Mouse (Mus musculus): ENCODE measurements around the gene Gc. TPM values are rescaled to one million over a fixed set of nuclear protein-coding genes. Genes with fewer than 3 reads are reported as not detected.

Gc gene
- total and polyA plus RNA-seq, 2 experiments: 2,360 to 10,847 TPM

DNA sequence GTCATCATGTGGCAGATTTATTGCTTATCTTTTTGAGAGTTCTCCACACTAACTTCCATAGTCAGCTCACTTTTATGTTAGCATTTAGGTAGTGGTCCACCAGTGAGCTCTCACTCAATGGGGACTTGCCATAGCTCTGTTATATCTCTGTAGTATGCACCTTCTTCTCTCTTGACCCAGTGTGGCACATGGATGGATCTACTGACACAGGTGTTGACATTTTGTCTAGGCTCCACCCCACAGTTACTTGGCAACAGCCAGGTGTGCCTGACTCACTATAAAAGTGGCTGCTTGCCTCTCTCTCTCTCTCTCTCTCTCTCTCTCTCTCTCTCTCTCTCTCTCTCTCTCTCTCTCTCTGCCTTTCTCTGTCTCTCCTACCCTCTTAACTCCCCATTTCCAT is 8.6 kb upstream of the Gc start:
- H3K4me1 ChIP-seq (ENCODE audit: control insufficient read depth, insufficient read depth, low read length): peaks cover 29% of the 10 kb centered on the region; the same call in 1 of the 2 replicates
- H3K27ac ChIP-seq (replicated peaks; ENCODE audit: insufficient read depth, low read depth, low read length): peak overlapping the region; percentile 60
- TF ChIP-seq POLR2A (IDR thresholded peaks at IDR 0.05; ENCODE audit: extremely low read depth, insufficient read depth, low read length): no peak
- TF ChIP-seq CTCF (IDR thresholded peaks at IDR 0.05; ENCODE audit: low read depth, low read length): no peak
- peak; percentile 60 for DNase-seq (ENCODE audit: extremely low read depth, low read depth, low spot score)
- no peak overlapping the region for H3K9ac ChIP-seq (ENCODE audit: low read depth, low read length)
- H3K27me3 ChIP-seq (ENCODE audit: control insufficient read depth, insufficient read depth, low read length): no peaks in the 10 kb centered on the region
- no peak overlapping the region for H3K4me3 ChIP-seq (ENCODE audit: insufficient read depth, low read depth, low read length)
- no peaks in the 10 kb centered on the region; the same call in 1 of the 2 replicates for H3K79me2 ChIP-seq (ENCODE audit: control insufficient read depth, insufficient read depth, low read length)
- no peaks in the 10 kb centered on the region for H3K36me3 ChIP-seq (ENCODE audit: control insufficient read depth, insufficient read depth, low read length)

DNA sequence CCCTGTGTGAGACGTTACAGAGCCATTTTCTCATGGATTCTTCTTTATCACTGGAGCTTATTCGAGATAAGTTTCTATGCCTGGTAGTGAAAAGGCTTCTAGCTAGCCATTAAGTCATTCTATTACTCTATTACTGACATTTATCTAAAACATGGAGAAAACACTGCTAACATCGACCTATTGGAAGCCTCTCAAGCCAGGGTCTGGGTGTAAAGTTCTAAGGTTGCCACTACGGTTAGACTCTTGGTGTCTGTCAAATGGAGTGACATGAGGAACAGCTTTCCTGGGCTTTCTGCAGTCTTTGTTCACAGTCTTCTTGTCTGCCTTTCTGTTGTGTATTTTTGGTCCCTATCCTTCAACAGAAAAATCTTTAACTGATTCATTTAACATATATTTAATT is 4.1 kb upstream of the Gc start:
- 19% methylated on average over 4 of the region's 4 CpGs for WGBS
- peaks cover 27% of the 10 kb centered on the region for H3K4me1 ChIP-seq (ENCODE audit: control insufficient read depth, insufficient read depth, low read length)

DNA sequence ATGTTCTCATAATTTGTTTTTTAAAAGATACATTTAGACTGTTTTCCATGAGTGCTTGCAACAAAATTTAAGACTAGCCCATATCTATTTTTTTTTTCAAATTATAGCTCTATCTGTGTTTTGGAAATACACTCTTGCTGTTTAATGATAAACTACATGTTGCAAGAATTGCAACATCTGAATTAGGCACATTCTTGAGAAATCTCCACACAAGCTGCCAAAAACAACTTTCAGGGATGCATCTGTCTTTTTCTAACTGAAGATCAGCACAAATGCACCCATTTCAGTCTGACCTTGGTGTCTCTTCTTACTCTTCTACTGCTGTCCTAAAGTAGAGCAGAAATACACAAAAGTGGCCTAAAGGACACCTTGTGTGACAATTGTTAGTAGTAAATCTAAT is 1.9 kb upstream of the Gc start:
- peaks cover 20% of the 10 kb centered on the region for H3K4me1 ChIP-seq (ENCODE audit: control insufficient read depth, insufficient read depth, low read length)
- peak overlapping the region; percentile 29; the same call in 1 of the 2 replicates for H3K4me3 ChIP-seq (ENCODE audit: insufficient read depth, low read depth, low read length)
- H3K27ac ChIP-seq (replicated peaks; ENCODE audit: insufficient read depth, low read depth, low read length): peak overlapping the region; percentile 78; the same call in 1 of the 2 replicates
- peaks cover 8% of the 10 kb centered on the region; the same call in 1 of the 2 replicates for H3K79me2 ChIP-seq (ENCODE audit: control insufficient read depth, insufficient read depth, low read length)
- peak; percentile 96 for DNase-seq (ENCODE audit: extremely low read depth, low read depth, low spot score)
- peaks cover 10% of the 10 kb centered on the region for H3K36me3 ChIP-seq (ENCODE audit: control insufficient read depth, insufficient read depth, low read length)
- TF ChIP-seq POLR2A (IDR thresholded peaks at IDR 0.05; ENCODE audit: extremely low read depth, insufficient read depth, low read length) (no peak), CTCF (IDR thresholded peaks at IDR 0.05; ENCODE audit: low read depth, low read length) (no peak)
- no peaks in the 10 kb centered on the region for H3K27me3 ChIP-seq (ENCODE audit: control insufficient read depth, insufficient read depth, low read length)
- no peak overlapping the region for H3K9ac ChIP-seq (ENCODE audit: low read depth, low read length)

More for the DNA sequence above, 4.1 kb upstream of the Gc start:
- TF ChIP-seq CTCF (IDR thresholded peaks at IDR 0.05; ENCODE audit: low read depth, low read length): no peak
- TF ChIP-seq POLR2A (IDR thresholded peaks at IDR 0.05; ENCODE audit: extremely low read depth, insufficient read depth, low read length): no peak
- Histone ChIP-seq H3K36me3 (ENCODE audit: control insufficient read depth, insufficient read depth, low read length) (no peaks in the 10 kb centered on the region), H3K27ac (replicated peaks; ENCODE audit: insufficient read depth, low read depth, low read length) (peak overlapping the region; percentile 69), H3K4me3 (ENCODE audit: insufficient read depth, low read depth, low read length) (no peak overlapping the region), H3K9ac (ENCODE audit: low read depth, low read length) (no peak overlapping the region), H3K27me3 (ENCODE audit: control insufficient read depth, insufficient read depth, low read length) (no peaks in the 10 kb centered on the region), H3K79me2 (ENCODE audit: control insufficient read depth, insufficient read depth, low read length) (peaks cover 5% of the 10 kb centered on the region; the same call in 1 of the 2 replicates)
- peak; percentile 92 for DNase-seq (ENCODE audit: extremely low read depth, low read depth, low spot score)

DNA sequence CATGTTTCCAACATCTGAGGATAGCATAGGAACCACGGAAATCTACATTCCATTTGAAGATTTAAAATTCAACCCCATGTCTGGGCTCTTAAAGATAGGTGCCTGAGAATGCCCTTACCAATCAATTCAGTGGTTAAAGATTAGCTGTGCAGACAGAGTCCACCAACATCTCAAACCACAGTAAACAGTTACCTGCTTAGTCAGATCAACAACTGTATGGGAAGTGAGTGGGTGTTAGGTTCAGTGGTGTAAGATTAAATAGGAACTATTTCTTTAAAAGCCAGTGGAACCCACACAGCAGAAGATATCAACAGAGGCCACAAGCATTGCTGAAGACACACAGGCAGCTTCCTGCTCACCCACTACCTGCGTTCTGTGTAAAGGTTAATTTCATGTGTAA is 1.3 kb upstream of the Gc start:
- TF ChIP-seq POLR2A (IDR thresholded peaks at IDR 0.05; ENCODE audit: extremely low read depth, insufficient read depth, low read length) (no peak), CTCF (IDR thresholded peaks at IDR 0.05; ENCODE audit: low read depth, low read length) (no peak)
- H3K4me1 ChIP-seq (ENCODE audit: control insufficient read depth, insufficient read depth, low read length): peaks cover 20% of the 10 kb centered on the region
- peaks cover 8% of the 10 kb centered on the region; the same call in 1 of the 2 replicates for H3K79me2 ChIP-seq (ENCODE audit: control insufficient read depth, insufficient read depth, low read length)
- peak overlapping the region; percentile 84 for H3K9ac ChIP-seq (ENCODE audit: low read depth, low read length)
- peaks cover 16% of the 10 kb centered on the region for H3K36me3 ChIP-seq (ENCODE audit: control insufficient read depth, insufficient read depth, low read length)
- peak overlapping the region; percentile 98 for H3K27ac ChIP-seq (replicated peaks; ENCODE audit: insufficient read depth, low read depth, low read length)
- H3K27me3 ChIP-seq (ENCODE audit: control insufficient read depth, insufficient read depth, low read length): no peaks in the 10 kb centered on the region
- 16% methylated on average over 2 of the region's 2 CpGs for WGBS
- H3K4me3 ChIP-seq (ENCODE audit: insufficient read depth, low read depth, low read length): peak overlapping the region; percentile 55
- peak; percentile 99 for DNase-seq (ENCODE audit: extremely low read depth, low read depth, low spot score)

DNA sequence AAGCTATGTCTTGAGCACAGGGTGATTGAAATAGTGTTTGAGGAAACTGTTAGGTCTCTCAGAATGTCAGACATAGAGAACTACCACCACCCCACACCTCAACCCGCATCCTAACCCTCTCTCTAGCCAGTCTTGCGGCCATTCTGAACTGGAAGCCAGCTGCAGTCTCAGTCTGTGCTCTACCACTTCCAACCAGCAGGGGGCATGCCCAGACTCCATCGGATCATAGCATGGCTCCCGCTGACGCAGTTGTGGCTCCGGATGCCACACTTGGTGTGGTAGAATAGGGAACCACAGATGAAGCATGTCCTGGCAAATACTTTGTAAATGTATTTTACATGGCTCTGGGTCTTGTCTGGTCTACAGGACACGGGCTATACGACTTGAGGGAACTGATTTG is 2.2 kb downstream of the Gc start:
- H3K4me1 ChIP-seq (ENCODE audit: control insufficient read depth, insufficient read depth, low read length): peaks cover 12% of the 10 kb centered on the region
- H3K9ac ChIP-seq (ENCODE audit: low read depth, low read length): peak overlapping the region; percentile 87
- H3K36me3 ChIP-seq (ENCODE audit: control insufficient read depth, insufficient read depth, low read length): peaks cover 27% of the 10 kb centered on the region
- no peak for TF ChIP-seq POLR2A (IDR thresholded peaks at IDR 0.05; ENCODE audit: extremely low read depth, insufficient read depth, low read length)
- TF ChIP-seq CTCF (IDR thresholded peaks at IDR 0.05; ENCODE audit: low read depth, low read length): peak; percentile 93
- WGBS: 13% methylated on average over 8 of the region's 8 CpGs
- DNase-seq (ENCODE audit: extremely low read depth, low read depth, low spot score): peak; percentile 76
- no peaks in the 10 kb centered on the region for H3K27me3 ChIP-seq (ENCODE audit: control insufficient read depth, insufficient read depth, low read length)
- peaks cover 10% of the 10 kb centered on the region; the same call in 1 of the 2 replicates for H3K79me2 ChIP-seq (ENCODE audit: control insufficient read depth, insufficient read depth, low read length)
- peak overlapping the region; percentile 88 for H3K4me3 ChIP-seq (ENCODE audit: insufficient read depth, low read depth, low read length)
- peak overlapping the region; percentile 90 for H3K27ac ChIP-seq (replicated peaks; ENCODE audit: insufficient read depth, low read depth, low read length)

DNA sequence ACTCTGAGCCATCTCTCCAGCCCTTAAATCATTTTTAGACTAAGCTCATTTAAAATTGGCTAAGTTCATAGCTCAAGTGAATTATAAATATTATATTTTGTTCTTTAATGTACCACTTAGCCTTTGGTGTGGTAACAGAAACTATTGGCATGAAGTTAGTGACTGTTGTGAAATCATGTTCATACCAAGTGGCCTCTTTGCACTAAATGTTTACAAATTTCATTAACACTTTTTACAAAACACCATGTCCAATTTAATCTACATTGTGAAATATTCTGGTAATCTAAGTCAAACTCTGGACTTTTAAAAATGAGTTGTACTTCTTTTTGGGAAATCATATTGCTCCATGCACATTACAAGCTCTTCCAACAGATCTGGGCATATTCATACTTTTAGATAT is 6.9 kb downstream of the Gc start:
- Histone ChIP-seq H3K36me3 (ENCODE audit: control insufficient read depth, insufficient read depth, low read length) (peaks cover 50% of the 10 kb centered on the region), H3K79me2 (ENCODE audit: control insufficient read depth, insufficient read depth, low read length) (peaks cover 11% of the 10 kb centered on the region; the same call in 1 of the 2 replicates), H3K4me3 (ENCODE audit: insufficient read depth, low read depth, low read length) (peak overlapping the region; percentile 48; the same call in 1 of the 2 replicates), H3K4me1 (ENCODE audit: control insufficient read depth, insufficient read depth, low read length) (peaks cover 31% of the 10 kb centered on the region), H3K27ac (replicated peaks; ENCODE audit: insufficient read depth, low read depth, low read length) (peak overlapping the region; percentile 87), H3K27me3 (ENCODE audit: control insufficient read depth, insufficient read depth, low read length) (no peaks in the 10 kb centered on the region), H3K9ac (ENCODE audit: low read depth, low read length) (peak overlapping the region; percentile 54)
- TF ChIP-seq POLR2A (IDR thresholded peaks at IDR 0.05; ENCODE audit: extremely low read depth, insufficient read depth, low read length) (no peak), CTCF (IDR thresholded peaks at IDR 0.05; ENCODE audit: low read depth, low read length) (no peak)
- DNase-seq (ENCODE audit: extremely low read depth, low read depth, low spot score): peak; percentile 94

All from liver, adult 2 months (tissue).